Mouse (Mus musculus) kidney, embryonic 16.5 days (tissue): Measurements from ENCODE around the gene Clcnkb. TPM values are rescaled to one million over a fixed set of nuclear protein-coding genes. Genes with fewer than 3 reads are reported as not detected.
A peak's percentile ranks its signal among the peaks of the same experiment; 100 is the strongest.

Experiments used
- ATAC-seq: fragments of 200-750 bp; cut with Nextera tagmentation; 2 replicates; pipeline ENCODE4 v1.8.0; 2017; ENCODE audit warnings: moderate TSS enrichment; ENCODE audit not compliant: low FRiP score, low TSS enrichment
- H3K27ac ChIP-seq: fragments of 300-500 bp; sonication (generic); 2 replicates; pipeline ENCODE4 v1.5.1; 2014; ENCODE audit warnings: low read length
- H3K27me3 ChIP-seq: fragments of 300-500 bp; sonication (generic); 2 replicates; pipeline ENCODE4 v1.6.1; 2014; ENCODE audit warnings: low read length, control low read depth, mixed read lengths; ENCODE audit not compliant: insufficient read depth
- H3K36me3 ChIP-seq: fragments of 300-500 bp; sonication (generic); 2 replicates; pipeline ENCODE4 v1.6.1; 2014; ENCODE audit warnings: low read length, control low read depth, mixed read lengths; ENCODE audit not compliant: insufficient read depth
- H3K4me1 ChIP-seq: fragments of 300-500 bp; sonication (generic); 2 replicates; pipeline ENCODE4 v1.6.1; 2014; ENCODE audit warnings: low read length, control low read depth, mixed read lengths; ENCODE audit not compliant: insufficient read depth
- H3K4me2 ChIP-seq: fragments of 300-500 bp; sonication (generic); replicated peaks from 2 replicates; pipeline ENCODE4 v1.6.1; 2014; ENCODE audit warnings: low read depth, low read length
- H3K4me3 ChIP-seq: fragments of 300-500 bp; sonication (generic); 2 replicates; pipeline ENCODE4 v1.5.1; 2014; ENCODE audit warnings: mild to moderate bottlenecking, low read length
- H3K9ac ChIP-seq: fragments of 300-500 bp; sonication (generic); replicated peaks from 2 replicates; pipeline ENCODE4 v1.6.1; 2014; ENCODE audit warnings: low read length
- H3K9me3 ChIP-seq: fragments of 300-500 bp; sonication (generic); 2 replicates; pipeline ENCODE4 v1.6.1; 2016; ENCODE audit warnings: low read length, control low read depth
- WGBS: fragments of 180-500 bp; shearing (Covaris S2); extraction: QIAGEN DNeasy Blood & Tissue Kit; methylation state at CpG from one replicate; pipeline ENCODE4 v1.1.7; 2014; 5-methylcytosine and 5-hydroxymethylcytosine counted together
- polyA plus RNA-seq: library from polyadenylated mRNA; unstranded; fragments of >200 nt; fragmentation: Nextera tagmentation; extraction: Ambion mirVana; gene quantifications from 2 replicates; pipeline ENCODE4 v1.2.1, GENCODE M21; 2015

Clcnkb gene
- polyA plus RNA-seq, 1 experiment from 2014 or later: 48.4 TPM

GRCm38 (mm10) chr4:141455526-141455925 lies 39.7 kb upstream of the Clcnkb start:
- H3K4me2 ChIP-seq: no peak overlapping the region
- H3K27me3 ChIP-seq: no peaks in the 10 kb centered on the region
- H3K9ac ChIP-seq: no peak overlapping the region
- ATAC-seq: no peak
- H3K27ac ChIP-seq: no peak overlapping the region
- H3K9me3 ChIP-seq: no peaks in the 10 kb centered on the region
- peaks cover 25% of the 10 kb centered on the region for H3K4me1 ChIP-seq
- WGBS: 55% methylated on average over 4 of the region's 4 CpGs
- H3K4me3 ChIP-seq: no peak overlapping the region
- peaks cover 11% of the 10 kb centered on the region; the same call in 1 of the 2 replicates for H3K36me3 ChIP-seq

- H3K9me3 ChIP-seq: no peaks in the 10 kb centered on the region
- no peaks in the 10 kb centered on the region for H3K27me3 ChIP-seq
- WGBS: 81% methylated on average over 14 of the region's 14 CpGs
- peaks cover 25% of the 10 kb centered on the region for H3K4me1 ChIP-seq
- H3K9ac ChIP-seq: no peak overlapping the region
- no peak overlapping the region for H3K27ac ChIP-seq
- H3K4me3 ChIP-seq: no peak overlapping the region
- H3K4me2 ChIP-seq: no peak overlapping the region
- no peak for ATAC-seq
- H3K36me3 ChIP-seq: peaks cover 14% of the 10 kb centered on the region; the same call in 1 of the 2 replicates
These were observed 39.0 kb upstream of the Clcnkb start for GRCm38 (mm10) chr4:141454581-141455350.

- 91% methylated on average over 9 of the region's 9 CpGs for WGBS
- peaks cover 12% of the 10 kb centered on the region for H3K4me1 ChIP-seq
- H3K27me3 ChIP-seq: no peaks in the 10 kb centered on the region
- H3K9ac ChIP-seq: no peak overlapping the region
- no peak for ATAC-seq
- peaks cover 39% of the 10 kb centered on the region for H3K36me3 ChIP-seq
- no peak overlapping the region for H3K4me3 ChIP-seq
- H3K9me3 ChIP-seq: no peaks in the 10 kb centered on the region
- H3K27ac ChIP-seq: no peak overlapping the region
- no peak overlapping the region for H3K4me2 ChIP-seq
These were observed 36.2 kb upstream of the Clcnkb start for GRCm38 (mm10) chr4:141451916-141452450.

- Histone ChIP-seq H3K4me1 (peaks cover 15% of the 10 kb centered on the region), H3K9ac (no peak overlapping the region), H3K27ac (no peak overlapping the region), H3K4me2 (no peak overlapping the region), H3K9me3 (no peaks in the 10 kb centered on the region), H3K4me3 (no peak overlapping the region), H3K36me3 (peaks cover 40% of the 10 kb centered on the region), H3K27me3 (no peaks in the 10 kb centered on the region)
- no peak for ATAC-seq
- WGBS: 89% methylated on average over 2 of the region's 2 CpGs
These were observed 35.4 kb upstream of the Clcnkb start for GRCm38 (mm10) chr4:141451251-141451650.

- Histone ChIP-seq H3K4me3 (no peak overlapping the region), H3K27ac (no peak overlapping the region), H3K4me2 (no peak overlapping the region), H3K27me3 (no peaks in the 10 kb centered on the region), H3K9me3 (no peaks in the 10 kb centered on the region), H3K36me3 (peaks cover 29% of the 10 kb centered on the region), H3K9ac (no peak overlapping the region), H3K4me1 (peaks cover 21% of the 10 kb centered on the region)
- 72% methylated on average over 7 of the region's 7 CpGs for WGBS
- ATAC-seq: no peak
These were observed 30.4 kb upstream of the Clcnkb start for GRCm38 (mm10) chr4:141446211-141446610.

- H3K4me3 ChIP-seq: peak overlapping the region; percentile 98
- H3K9ac ChIP-seq: peak overlapping the region; percentile 99
- no peaks in the 10 kb centered on the region for H3K9me3 ChIP-seq
- H3K27me3 ChIP-seq: no peaks in the 10 kb centered on the region
- H3K4me2 ChIP-seq: peak overlapping the region; percentile 83
- peaks cover 28% of the 10 kb centered on the region for H3K36me3 ChIP-seq
- no peak overlapping the region for H3K27ac ChIP-seq
- ATAC-seq: no peak
- peaks cover 21% of the 10 kb centered on the region for H3K4me1 ChIP-seq
- WGBS: 6% methylated on average over 14 of the region's 14 CpGs
These were observed 29.5 kb upstream of the Clcnkb start for GRCm38 (mm10) chr4:141445328-141445720.

- Histone ChIP-seq H3K4me2 (peak within 1 kb of the TSS; percentile 83), H3K36me3 (peaks cover 26% of the 10 kb centered on the region), H3K9me3 (no peaks in the 10 kb centered on the region), H3K9ac (peak within 1 kb of the TSS; percentile 99), H3K4me3 (peak within 1 kb of the TSS; percentile 98), H3K4me1 (peaks cover 21% of the 10 kb centered on the region), H3K27ac (peak within 1 kb of the TSS; percentile 71), H3K27me3 (no peaks in the 10 kb centered on the region)
- peak; percentile 91 for ATAC-seq
- under 1% methylated on average over 84 of the region's 102 CpGs for WGBS
These were observed 28.9 kb upstream of the Clcnkb start, which contains the start of gene Zbtb17 for GRCm38 (mm10) chr4:141444451-141445327. Gene Zbtb17 (plus strand): TSS chr4:141444654.

- peaks cover 21% of the 10 kb centered on the region for H3K4me1 ChIP-seq
- peaks cover 17% of the 10 kb centered on the region for H3K36me3 ChIP-seq
- peak overlapping the region; percentile 55; the same call in 1 of the 2 replicates for H3K27ac ChIP-seq
- peak overlapping the region; percentile 69 for H3K4me2 ChIP-seq
- peak overlapping the region; percentile 99 for H3K9ac ChIP-seq
- H3K27me3 ChIP-seq: no peaks in the 10 kb centered on the region
- peak overlapping the region; percentile 98 for H3K4me3 ChIP-seq
- 40% methylated on average over 11 of the region's 11 CpGs for WGBS
- no peaks in the 10 kb centered on the region for H3K9me3 ChIP-seq
- no peak for ATAC-seq
These were observed 28.0 kb upstream of the Clcnkb start for GRCm38 (mm10) chr4:141443641-141444429.

- Histone ChIP-seq H3K4me3 (no peak overlapping the region), H3K9ac (no peak overlapping the region), H3K27me3 (no peaks in the 10 kb centered on the region), H3K4me2 (no peak overlapping the region), H3K36me3 (no peaks in the 10 kb centered on the region), H3K4me1 (peaks cover 17% of the 10 kb centered on the region), H3K9me3 (no peaks in the 10 kb centered on the region), H3K27ac (no peak overlapping the region)
- ATAC-seq: no peak
These were observed 25.1 kb upstream of the Clcnkb start for GRCm38 (mm10) chr4:141440877-141441276.
